In the genomic region with DNA sequence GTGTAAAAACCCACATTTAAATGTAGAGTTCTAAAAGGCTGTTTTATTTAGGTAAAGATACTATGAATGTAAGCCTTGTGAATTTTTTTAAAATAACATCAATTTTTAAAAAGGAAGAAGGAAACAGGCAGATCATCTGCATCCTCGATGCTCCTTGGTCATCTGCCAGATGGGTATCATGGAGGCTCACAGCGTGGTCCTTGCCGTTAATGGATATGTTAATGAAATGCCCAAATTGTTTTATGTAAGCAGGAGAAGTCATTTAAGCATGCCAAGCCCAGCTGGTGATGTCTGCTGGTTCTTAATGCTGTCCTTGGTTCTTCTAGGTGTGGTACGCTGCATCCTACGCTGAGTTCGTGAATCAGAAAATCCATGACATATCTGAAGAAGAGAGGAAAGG, we compare ENCODE assay signal across 25 mouse cellular contexts.
"Had no signal": no experiment of that assay in that cellular context is flagged by ENCODE, and none has a peak within 500 bp of the region (broad histone marks: within the 10 kb centered on the region; RNA-seq: fewer than 3 reads in every experiment).

No protein-coding gene starts in this region.

- DNase-seq: kidney, adult 8-10 months; kidney, postnatal 10 days; kidney, postnatal 36 days; layer of hippocampus, postnatal 36 days; liver; lung, adult 18-20 months; lung, postnatal 10 days; lung, postnatal 36 days; midbrain, embryonic 14.5 days; retina, postnatal 1 day; right cerebral cortex, postnatal 25 days; spleen, adult 18-20 months; thymus, postnatal 25 days had no signal

- H3K4me3 ChIP-seq: kidney, embryonic 15.5 days; left cerebral cortex, adult 2 months; limb, embryonic 10.5 days; limb, embryonic 13.5 days; liver, embryonic 12.5 days; liver, embryonic 15.5 days; lung, embryonic 15.5 days; megakaryocyte, embryonic 14.5 days; midbrain, embryonic 10.5 days; neural tube, embryonic 12.5 days; neural tube, embryonic 15.5 days; stomach, embryonic 15.5 days had no signal

- H3K9ac ChIP-seq: kidney, embryonic 15.5 days; limb, embryonic 13.5 days; liver, embryonic 12.5 days; liver, embryonic 15.5 days; lung, embryonic 15.5 days; neural tube, embryonic 12.5 days; neural tube, embryonic 15.5 days; stomach, embryonic 15.5 days had no signal

- ATAC-seq: liver, embryonic 12.5 days had no signal

- H3K36me3 ChIP-seq: lung, embryonic 15.5 days; stomach, embryonic 15.5 days had no signal

- H3K9me3 ChIP-seq: kidney, embryonic 15.5 days; limb, embryonic 10.5 days; limb, embryonic 13.5 days; liver, embryonic 12.5 days; liver, embryonic 15.5 days; lung, embryonic 15.5 days; megakaryocyte, embryonic 14.5 days; midbrain, embryonic 10.5 days; neural tube, embryonic 12.5 days; neural tube, embryonic 15.5 days; stomach, embryonic 15.5 days had no signal

- H3K27ac ChIP-seq: kidney, embryonic 15.5 days; left cerebral cortex, adult 2 months; limb, embryonic 10.5 days; limb, embryonic 13.5 days; liver, embryonic 12.5 days; liver, embryonic 15.5 days; lung, embryonic 15.5 days; midbrain, embryonic 10.5 days; neural tube, embryonic 12.5 days; neural tube, embryonic 15.5 days; stomach, embryonic 15.5 days had no signal

- H3K27me3 ChIP-seq: kidney, embryonic 15.5 days; limb, embryonic 13.5 days; liver, embryonic 12.5 days; liver, embryonic 15.5 days; lung, embryonic 15.5 days; megakaryocyte, embryonic 14.5 days; neural tube, embryonic 12.5 days; neural tube, embryonic 15.5 days; stomach, embryonic 15.5 days had no signal

- H3K4me2 ChIP-seq: kidney, embryonic 15.5 days; limb, embryonic 13.5 days; liver, embryonic 12.5 days; liver, embryonic 15.5 days; lung, embryonic 15.5 days; neural tube, embryonic 12.5 days; neural tube, embryonic 15.5 days; stomach, embryonic 15.5 days had no signal

- H3K4me1 ChIP-seq: kidney, embryonic 15.5 days; limb, embryonic 10.5 days; limb, embryonic 13.5 days; liver, embryonic 15.5 days; lung, embryonic 15.5 days; megakaryocyte, embryonic 14.5 days; midbrain, embryonic 10.5 days; neural tube, embryonic 12.5 days; stomach, embryonic 15.5 days had no signal
